Mouse (Mus musculus) heart, postnatal 0 days (tissue): ENCODE results near the gene Actr8.

ENCODE experiments used
- CTCF ChIP-seq: IDR thresholded peaks from 2 replicates; pipeline ENCODE4 v1.5.1; 2016; ENCODE audit warnings: antibody characterized with exemption, control low read depth, low read depth
- EP300 ChIP-seq: IDR thresholded peaks from 2 replicates; pipeline ENCODE4 v1.6.1; 2016; ENCODE audit warnings: antibody characterized with exemption, low read depth

GRCm38 (mm10) chr14:29987276-29987675 lies 9.1 kb downstream of the Actr8 start:
- TF ChIP-seq EP300 = no peak
- no peak for TF ChIP-seq CTCF
